In genomic region chr8:98861175-98861574, GRCm38 (mm10) we compare ENCODE assay signal across 23 mouse cellular contexts.
DNase-seq lines count a peak whose midpoint lies in the region; ATAC-seq lines count a peak whose summit lies in the region.
"Had no signal": no experiment of that assay in that cellular context is flagged by ENCODE, and none has a peak within 500 bp of the region (broad histone marks: within the 10 kb centered on the region; RNA-seq: fewer than 3 reads in every experiment).

No protein-coding gene starts in this region.

- peak; percentile 12 for DNase-seq in forebrain, embryonic 14.5 days (ENCODE audit: low spot score)
- no peak for DNase-seq in forebrain, embryonic 10.5 days (ENCODE audit: extremely low spot score, low spot score)
- peak; percentile 64 for DNase-seq in left cerebral cortex, postnatal 4 days
- no peak for DNase-seq in left cerebral cortex, adult 18-20 months (ENCODE audit: low spot score in 2 of 2)
- peak; percentile 74 for DNase-seq in cerebellum, adult 8-10 months
- DNase-seq in embryonic facial prominence, embryonic 10.5 days (ENCODE audit: low spot score): peak; percentile 7
- DNase-seq in right cerebral cortex, postnatal 4 days: no peak
- DNase-seq: adrenal gland, postnatal 14 days; gastrocnemius, adult 2 months; heart, postnatal 10 days; kidney, postnatal 4 days; lung, postnatal 4 days; right cerebral cortex, postnatal 14 days had no signal

- H3K9me3 ChIP-seq in forebrain, embryonic 14.5 days (replicated peaks; ENCODE audit: control insufficient read depth, low read length): no peaks in the 10 kb centered on the region
- no peaks in the 10 kb centered on the region for H3K9me3 ChIP-seq in forebrain, embryonic 10.5 days
- H3K9me3 ChIP-seq in embryonic facial prominence, embryonic 10.5 days: no peaks in the 10 kb centered on the region
- H3K9me3 ChIP-seq: heart, embryonic 10.5 days; hindbrain, embryonic 13.5 days; kidney, embryonic 15.5 days; lung, embryonic 15.5 days; neural tube, embryonic 13.5 days had no signal

- no peak overlapping the region for H3K27ac ChIP-seq in forebrain, embryonic 14.5 days (ENCODE audit: low read depth, low read length)
- no peak overlapping the region for H3K27ac ChIP-seq in forebrain, embryonic 10.5 days
- H3K27ac ChIP-seq in embryonic facial prominence, embryonic 10.5 days (replicated peaks): no peak overlapping the region
- H3K27ac ChIP-seq: gastrocnemius, adult 2 months; heart, embryonic 10.5 days; hindbrain, embryonic 13.5 days; kidney, embryonic 15.5 days; liver, embryonic 14.5 days; lung, embryonic 15.5 days; neural tube, embryonic 13.5 days had no signal

- no peak overlapping the region for H3K4me2 ChIP-seq in forebrain, embryonic 14.5 days (ENCODE audit: low read length)
- H3K4me2 ChIP-seq: hindbrain, embryonic 13.5 days; kidney, embryonic 15.5 days; lung, embryonic 15.5 days; neural tube, embryonic 13.5 days had no signal

- intact Hi-C loops in left cerebral cortex, postnatal 4 days (cut with DNase I): no loop called here

- 0 out of 2 replicates have a peak, but pooled peaks cover 3% of the 10 kb centered on the region for H3K4me1 ChIP-seq in forebrain, embryonic 14.5 days (ENCODE audit: control insufficient read depth, insufficient read depth, low read length)
- H3K4me1 ChIP-seq in forebrain, embryonic 10.5 days: no peaks in the 10 kb centered on the region
- peaks cover 6% of the 10 kb centered on the region; the same call in 1 of the 2 replicates for H3K4me1 ChIP-seq in embryonic facial prominence, embryonic 10.5 days
- H3K4me1 ChIP-seq: heart, embryonic 10.5 days; hindbrain, embryonic 13.5 days; kidney, embryonic 15.5 days; lung, embryonic 15.5 days; neural tube, embryonic 13.5 days had no signal

- H3K4me3 ChIP-seq in forebrain, embryonic 14.5 days (ENCODE audit: low read depth, low read length): no peak overlapping the region
- no peak overlapping the region for H3K4me3 ChIP-seq in forebrain, embryonic 10.5 days
- no peak overlapping the region for H3K4me3 ChIP-seq in embryonic facial prominence, embryonic 10.5 days
- H3K4me3 ChIP-seq: gastrocnemius, adult 2 months; heart, embryonic 10.5 days; hindbrain, embryonic 13.5 days; kidney, embryonic 15.5 days; lung, embryonic 15.5 days; neural tube, embryonic 13.5 days had no signal

- WGBS in forebrain, embryonic 14.5 days: 61% methylated on average over 4 of the region's 4 CpGs
- WGBS in forebrain, embryonic 10.5 days: 77% methylated on average over 4 of the region's 4 CpGs
- WGBS in embryonic facial prominence, embryonic 10.5 days: 64% methylated on average over 4 of the region's 4 CpGs

- no peak overlapping the region for H3K9ac ChIP-seq in forebrain, embryonic 14.5 days (ENCODE audit: low read length)
- H3K9ac ChIP-seq: hindbrain, embryonic 13.5 days; kidney, embryonic 15.5 days; liver, embryonic 14.5 days; lung, embryonic 15.5 days; neural tube, embryonic 13.5 days had no signal

- no peak for ATAC-seq in forebrain, embryonic 14.5 days
- ATAC-seq in erythroblast, adult 5-6 weeks (replicated peaks; ENCODE audit: low FRiP score, poor library complexity, severe bottlenecking): no peak
- ATAC-seq: CD4-positive, CD25-positive, alpha-beta regulatory T cell, adult 4 months; intestine, embryonic 16.5 days; Patski had no signal

- H3K27me3 ChIP-seq in forebrain, embryonic 14.5 days (replicated peaks; ENCODE audit: control insufficient read depth, insufficient read depth, low read length): no peaks in the 10 kb centered on the region
- no peaks in the 10 kb centered on the region for H3K27me3 ChIP-seq in forebrain, embryonic 10.5 days (ENCODE audit: poor library complexity, severe bottlenecking)
- H3K27me3 ChIP-seq in embryonic facial prominence, embryonic 10.5 days (replicated peaks; ENCODE audit: low read depth, poor library complexity, severe bottlenecking): no peaks in the 10 kb centered on the region
- H3K27me3 ChIP-seq: hindbrain, embryonic 13.5 days; kidney, embryonic 15.5 days; lung, embryonic 15.5 days; neural tube, embryonic 13.5 days; Patski had no signal

- no peaks in the 10 kb centered on the region for H3K36me3 ChIP-seq in forebrain, embryonic 14.5 days (ENCODE audit: control insufficient read depth, insufficient read depth, low read length)
- no peaks in the 10 kb centered on the region for H3K36me3 ChIP-seq in forebrain, embryonic 10.5 days (replicated peaks)
- H3K36me3 ChIP-seq in embryonic facial prominence, embryonic 10.5 days (replicated peaks): no peaks in the 10 kb centered on the region
- H3K36me3 ChIP-seq: heart, embryonic 10.5 days; hindbrain, embryonic 13.5 days; kidney, embryonic 15.5 days; lung, embryonic 15.5 days; neural tube, embryonic 13.5 days had no signal

Comparison
In these comparisons a context has a peak if more than half of its experiments do, and no peak if none do; other contexts are left out.
1. DNase-seq: peak in forebrain, embryonic 14.5 days (single experiment), left cerebral cortex, postnatal 4 days (single experiment), cerebellum, adult 8-10 months (single experiment) and embryonic facial prominence, embryonic 10.5 days (single experiment); none in forebrain, embryonic 10.5 days (single experiment), left cerebral cortex, adult 18-20 months (0 of 2) and right cerebral cortex, postnatal 4 days (single experiment).